Mouse (Mus musculus) v-Abl transformed pro-B cells (cell line): ENCODE measurements around the gene Pidd1.
"Not testable (repeated sequence)": the region's sequence is repeated elsewhere in the genome, so short reads cannot be mapped to it uniquely, and the experiment has no call there.

Experiments used
- in situ Hi-C, 2 experiments: fragments of 400-800 bp; cut with MboI; formaldehyde crosslinking; loops; one replicate each; pipeline ENCODE4 v1.15.1; 2025; ENCODE audit not compliant: unreplicated experiment in 2 of 2

Pidd1 gene

GRCm38 (mm10) chr7:141461521-141462332 is 17.9 kb upstream of the Pidd1 start:
- in situ Hi-C loops, result no loop called here

- in situ Hi-C loops, result no loop called here
Measured at GRCm38 (mm10) chr7:141460391-141461113, 16.7 kb upstream of the Pidd1 start, which contains the start of gene Cracr2b. Gene Cracr2b, plus strand, starts transcription at chr7:141461094.

GRCm38 (mm10) chr7:141460001-141460390 is 16.2 kb upstream of the Pidd1 start:
- in situ Hi-C loops, result no loop called here

GRCm38 (mm10) chr7:141459301-141459711 is 15.5 kb upstream of the Pidd1 start:
- in situ Hi-C loops, result loop anchor here (5.0 to 10.0 kb wide), 2 partner anchors 47 to 585 kb away; partner anchors contain the start of gene Gatd1 (in 1 of the 2)

- in situ Hi-C loops, result loop anchor here (5.0 to 10.0 kb wide), 2 partner anchors 46 to 584 kb away; partner anchors contain the start of gene Gatd1 (in 1 of the 2)
Measured at GRCm38 (mm10) chr7:141458661-141459060, 14.8 kb upstream of the Pidd1 start.

GRCm38 (mm10) chr7:141457986-141458660 is 14.3 kb upstream of the Pidd1 start:
- in situ Hi-C loops, result loop anchor here (5.0 to 10.0 kb wide), 2 partner anchors 46 to 583 kb away; partner anchors contain the start of gene Gatd1 (in 1 of the 2)

GRCm38 (mm10) chr7:141457236-141457635 is 13.4 kb upstream of the Pidd1 start:
- in situ Hi-C loops, result loop anchor here (5.0 to 10.0 kb wide), 2 partner anchors 45 to 582 kb away; partner anchors contain the start of gene Gatd1 (in 1 of the 2)

GRCm38 (mm10) chr7:141456739-141457138 is 12.9 kb upstream of the Pidd1 start:
- in situ Hi-C loops, result loop anchor here (5.0 to 10.0 kb wide), 2 partner anchors 44 to 582 kb away; partner anchors contain the start of gene Gatd1 (in 1 of the 2)

- in situ Hi-C loops, result loop anchor here (5.0 to 10.0 kb wide), 2 partner anchors 43 to 581 kb away; partner anchors contain the start of gene Gatd1 (in 1 of the 2)
Measured at GRCm38 (mm10) chr7:141455610-141456314, 11.9 kb upstream of the Pidd1 start.

- in situ Hi-C loops, result loop anchor here (5.0 to 10.0 kb wide), 2 partner anchors 43 to 580 kb away; partner anchors contain the start of gene Gatd1 (in 2 of the 2)
Measured at GRCm38 (mm10) chr7:141454967-141455551, 11.2 kb upstream of the Pidd1 start, which contains the start of gene Pnpla2. Gene Pnpla2, plus strand, starts transcription at chr7:141455198.

- in situ Hi-C loops, result loop anchor here in 1 of 2 experiments (5.0 to 10.0 kb wide), 2 partner anchors 41 to 579 kb away; partner anchors contain the start of gene Gatd1
Measured at GRCm38 (mm10) chr7:141453636-141454035, 9.8 kb upstream of the Pidd1 start.

GRCm38 (mm10) chr7:141451928-141452327 is 8.1 kb upstream of the Pidd1 start:
- in situ Hi-C loops, result loop anchor here in 1 of 2 experiments (5.0 to 10.0 kb wide), 2 partner anchors 40 to 577 kb away; partner anchors contain the start of gene Gatd1

GRCm38 (mm10) chr7:141447110-141447991 is 3.5 kb upstream of the Pidd1 start, which contains the start of gene Rplp2:
Gene Rplp2, plus strand, starts transcription at chr7:141447370.
- in situ Hi-C loops, result no loop called here

- in situ Hi-C loops, result not testable (repeated sequence)
Measured at GRCm38 (mm10) chr7:141446374-141446773, 2.5 kb upstream of the Pidd1 start.

- in situ Hi-C loops, result no loop called here
Measured at GRCm38 (mm10) chr7:141443081-141443821, 574 bp downstream of the Pidd1 start.

GRCm38 (mm10) chr7:141442199-141442598 is 1.6 kb downstream of the Pidd1 start:
- in situ Hi-C loops, result no loop called here

GRCm38 (mm10) chr7:141441460-141441859 is 2.4 kb downstream of the Pidd1 start:
- in situ Hi-C loops, result no loop called here
